Mouse (Mus musculus) bone marrow macrophage, adult 2 months (primary cell): ENCODE data around the gene Ccl27b.
"Not testable (repeated sequence)": the region's sequence is repeated elsewhere in the genome, so short reads cannot be mapped to it uniquely, and the experiment has no call there.

Experiments
- CTCF ChIP-seq: IDR thresholded peaks from 2 replicates; pipeline ENCODE4 v1.5.1; 2012; ENCODE audit warnings: low read depth, mild to moderate bottlenecking, low read length, moderate library complexity
- POLR2A ChIP-seq: IDR thresholded peaks from 2 replicates; pipeline ENCODE4 v1.6.1; 2012; ENCODE audit warnings: mild to moderate bottlenecking, low read depth, low read length, borderline replicate concordance

- TF ChIP-seq CTCF, POLR2A: not testable (repeated sequence)
Observed at GRCm38 (mm10) chr4:42682183-42682524, 27.1 kb downstream of the Ccl27b start.
